In the genomic region with DNA sequence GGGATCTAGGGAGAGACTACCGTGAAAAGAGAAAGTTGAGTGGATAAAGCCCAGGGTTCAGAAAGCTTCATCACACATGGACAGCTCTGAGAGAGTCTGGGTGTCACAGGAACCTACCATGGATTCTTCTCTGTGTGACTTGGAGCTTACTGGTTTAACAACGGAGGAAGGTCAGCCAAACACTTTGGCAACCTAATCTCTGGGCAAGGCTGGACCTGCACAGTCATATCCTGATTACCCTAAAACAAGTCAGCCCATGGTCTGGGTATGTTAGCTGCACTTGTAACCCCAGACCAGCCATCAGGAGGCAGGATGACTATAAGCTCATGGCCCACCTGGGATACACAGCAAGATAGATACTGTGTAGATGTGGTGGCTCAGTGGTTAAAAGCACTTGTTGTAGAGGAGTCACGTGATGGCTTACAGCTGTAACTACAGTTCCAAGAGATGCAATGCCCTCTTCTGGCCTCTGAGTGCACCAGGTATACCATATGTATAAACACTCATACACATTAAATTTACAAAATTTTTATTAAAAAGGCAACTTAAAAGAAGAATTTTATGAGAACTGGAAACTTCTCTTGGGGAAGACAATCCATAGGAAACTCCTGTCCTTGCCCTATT, we compare ENCODE assay signal across 16 mouse cellular contexts.
DNase-seq lines count a peak whose midpoint lies in the region; ATAC-seq lines count a peak whose summit lies in the region.
"Had no signal": no experiment of that assay in that cellular context is flagged by ENCODE, and none has a peak within 500 bp of the region (broad histone marks: within the 10 kb centered on the region; RNA-seq: fewer than 3 reads in every experiment).

No protein-coding gene starts in this region.

- peak; percentile 37 for DNase-seq in heart, adult 11 months
- no peak for DNase-seq in heart, postnatal 14 days
- peak; percentile 53 for DNase-seq in thymus, postnatal 0 days (ENCODE audit: low spot score)
- no peak for DNase-seq in thymus, postnatal 10 days (ENCODE audit: low spot score in 2 of 2)
- DNase-seq in adrenal gland, postnatal 14 days: no peak
- no peak for DNase-seq in urinary bladder, postnatal 25 days (ENCODE audit: low spot score)
- no peak for DNase-seq in layer of hippocampus, adult 11-12 months (ENCODE audit: low spot score)
- DNase-seq: adrenal gland, postnatal 36 days; B cell, adult 2 months; cerebellum, postnatal 36 days; heart, postnatal 4 days; kidney, postnatal 14 days; lung, embryonic 14.5 days; thymus, postnatal 25 days had no signal

- peak; percentile 46; the same call in 1 of the 2 replicates for ATAC-seq in erythroid progenitor cell, adult 5-6 weeks (replicated peaks; ENCODE audit: low FRiP score, poor library complexity, severe bottlenecking)
- ATAC-seq: forebrain, embryonic 13.5 days had no signal

- intact Hi-C loops in heart, postnatal 14 days (cut with DNase I): no loop called here

Comparison
In these comparisons a context has a peak if more than half of its experiments do, and no peak if none do; other contexts are left out.
1. DNase-seq: peak in heart, adult 11 months (single experiment) and thymus, postnatal 0 days (single experiment); none in heart, postnatal 14 days (0 of 2), thymus, postnatal 10 days (0 of 2), adrenal gland, postnatal 14 days (single experiment), urinary bladder, postnatal 25 days (single experiment) and layer of hippocampus, adult 11-12 months (single experiment).